Mouse (Mus musculus) bone marrow, adult 2 months (tissue): ENCODE data around the gene Ankrd34c. TPM values are rescaled to one million over a fixed set of nuclear protein-coding genes. Genes with fewer than 3 reads are reported as not detected.

Experiments used
- H3K27ac ChIP-seq: fragments of 200-500 bp; 2 replicates; pipeline ENCODE4 v1.5.1; 2012; ENCODE audit warnings: low read depth, mild to moderate bottlenecking, control low read depth, inconsistent platforms, low read length; ENCODE audit not compliant: control insufficient read depth, poor library complexity, insufficient read depth
- H3K4me1 ChIP-seq: fragments of 200-500 bp; 2 replicates; pipeline ENCODE4 v1.6.1; 2011; ENCODE audit warnings: low read length; ENCODE audit not compliant: control insufficient read depth, insufficient read depth
- H3K4me3 ChIP-seq: fragments of 200-500 bp; replicated peaks from 2 replicates; pipeline ENCODE3; 2011; ENCODE audit warnings: mild to moderate bottlenecking, low read depth, low read length, control low read depth; ENCODE audit not compliant: control insufficient read depth
- CTCF ChIP-seq: fragments of 200-500 bp; IDR thresholded peaks from 2 replicates; pipeline ENCODE4 v1.5.1; 2011; ENCODE audit warnings: low read length, control low read depth; ENCODE audit not compliant: control insufficient read depth, insufficient read depth
- POLR2A ChIP-seq: fragments of 200-500 bp; IDR thresholded peaks from 2 replicates; pipeline ENCODE4 v1.6.1; 2011; ENCODE audit warnings: low read depth, mild to moderate bottlenecking, control low read depth, low read length, borderline replicate concordance; ENCODE audit not compliant: control insufficient read depth
- WGBS: fragments of 180-500 bp; shearing (Covaris S2); methylation state at CpG from one replicate; pipeline ENCODE4 v1.1.7; 2018; 5-methylcytosine and 5-hydroxymethylcytosine counted together
- polyA plus RNA-seq: library from polyadenylated mRNA; stranded (reverse); fragments of >200 nt; gene quantifications from 2 replicates; pipeline ENCODE4 v1.2.4, GENCODE M21; 2011; ENCODE audit warnings: low replicate concordance; ENCODE audit not compliant: missing spikeins, insufficient read depth, insufficient read length

The Ankrd34c gene
- polyA plus RNA-seq, 1 experiment: not detected

GRCm38 (mm10) chr9:89740041-89740440, 1.8 kb upstream of the Ankrd34c start:
- TF ChIP-seq CTCF: no peak
- Histone ChIP-seq H3K4me1 (no peaks in the 10 kb centered on the region), H3K27ac (no peak overlapping the region), H3K4me3 (no peak overlapping the region)

- no peaks in the 10 kb centered on the region for H3K4me1 ChIP-seq
- TF ChIP-seq CTCF: no peak
- TF ChIP-seq POLR2A: no peak
- H3K4me3 ChIP-seq: no peak overlapping the region
- H3K27ac ChIP-seq: no peak overlapping the region
- WGBS: 10% methylated on average over 6 of the region's 6 CpGs
These were observed 387 bp downstream of the Ankrd34c start for GRCm38 (mm10) chr9:89737888-89738287.

- H3K4me1 ChIP-seq: no peaks in the 10 kb centered on the region
- TF ChIP-seq CTCF: no peak
- TF ChIP-seq POLR2A: no peak
- 10% methylated on average over 20 of the region's 20 CpGs for WGBS
These were observed 1.2 kb downstream of the Ankrd34c start for GRCm38 (mm10) chr9:89736932-89737705.

GRCm38 (mm10) chr9:89706906-89707305, 31.4 kb downstream of the Ankrd34c start:
- no peak for TF ChIP-seq POLR2A
- peak; percentile 34; the same call in 1 of the 2 replicates for TF ChIP-seq CTCF
- Histone ChIP-seq H3K4me3 (no peak overlapping the region), H3K27ac (no peak overlapping the region), H3K4me1 (peaks cover 6% of the 10 kb centered on the region; the same call in 1 of the 2 replicates)
- 23% methylated on average over 4 of the region's 4 CpGs for whole genome bisulfite sequencing

More at GRCm38 (mm10) chr9:89736932-89737705, 1.2 kb downstream of the Ankrd34c start:
- Histone ChIP-seq H3K4me3 (no peak overlapping the region), H3K27ac (no peak overlapping the region)

GRCm38 (mm10) chr9:89705197-89705533, 33.1 kb downstream of the Ankrd34c start:
- Histone ChIP-seq H3K4me3 (peak overlapping the region; percentile 93), H3K27ac (peak overlapping the region; percentile 93; the same call in 1 of the 2 replicates), H3K4me1 (peaks cover 6% of the 10 kb centered on the region)
- TF ChIP-seq CTCF (no peak), POLR2A (no peak)
- 8% methylated on average over 10 of the region's 10 CpGs for WGBS

GRCm38 (mm10) chr9:89704265-89705196, 33.7 kb downstream of the Ankrd34c start, which contains the start of gene Tmed3:
Gene Tmed3 (minus strand): TSS chr9:89705068.
- Histone ChIP-seq H3K27ac (peak within 1 kb of the TSS; percentile 93), H3K4me1 (peaks cover 6% of the 10 kb centered on the region), H3K4me3 (peak within 1 kb of the TSS; percentile 93)
- WGBS: under 1% methylated on average over 52 of the region's 52 CpGs
- peak; percentile 88; the same call in 1 of the 2 replicates for TF ChIP-seq POLR2A
- peak; percentile 62 for TF ChIP-seq CTCF

GRCm38 (mm10) chr9:89700910-89701457, 37.3 kb downstream of the Ankrd34c start:
- H3K4me1 ChIP-seq: peaks cover 8% of the 10 kb centered on the region
- TF ChIP-seq CTCF (no peak), POLR2A (no peak)
- H3K4me3 ChIP-seq: no peak overlapping the region
- peak overlapping the region; percentile 39; the same call in 1 of the 2 replicates for H3K27ac ChIP-seq
- 25% methylated on average over 2 of the region's 2 CpGs for WGBS

GRCm38 (mm10) chr9:89695143-89695542, 43.1 kb downstream of the Ankrd34c start:
- peaks cover 2% of the 10 kb centered on the region for H3K4me1 ChIP-seq
- TF ChIP-seq CTCF: no peak
- no peak for TF ChIP-seq POLR2A
- H3K27ac ChIP-seq: no peak overlapping the region
- 63% methylated on average over 1 of the region's 1 CpGs for WGBS
- H3K4me3 ChIP-seq: no peak overlapping the region
